Mouse (Mus musculus) heart, postnatal 10 days (tissue): ENCODE data around the gene Tpcn1. TPM values are rescaled to one million over a fixed set of nuclear protein-coding genes. Genes with fewer than 3 reads are reported as not detected.
"Not testable (repeated sequence)": the region's sequence is repeated elsewhere in the genome, so short reads cannot be mapped to it uniquely, and the experiment has no call there.

ENCODE experiments used
- DNase-seq, 2 experiments: peaks; one replicate each; pipeline ENCODE4 v3.0.0; 2021
- intact Hi-C: fragments of 180-260 bp; cut with DNase I; formaldehyde crosslinking; loops from one replicate; pipeline ENCODE4 v1.15.1; 2025
- total RNA-seq, 2 experiments: library from RNA; stranded (reverse); gene quantifications; 2 replicates each; pipeline ENCODE4 v1.2.3; 2021

Gene Tpcn1
- total RNA-seq, 2 experiments from 2014 or later, result 33.0 to 38.7 TPM

- intact Hi-C loops, result no loop called here
- peak; percentile 54 to 65 for DNase-seq
These were observed 72.1 kb downstream of the Tpcn1 start for GRCm38 (mm10) chr5:120516221-120516984.

GRCm38 (mm10) chr5:120515451-120515850 lies 73.0 kb downstream of the Tpcn1 start:
- intact Hi-C loops, result no loop called here
- no peak for DNase-seq

DNA sequence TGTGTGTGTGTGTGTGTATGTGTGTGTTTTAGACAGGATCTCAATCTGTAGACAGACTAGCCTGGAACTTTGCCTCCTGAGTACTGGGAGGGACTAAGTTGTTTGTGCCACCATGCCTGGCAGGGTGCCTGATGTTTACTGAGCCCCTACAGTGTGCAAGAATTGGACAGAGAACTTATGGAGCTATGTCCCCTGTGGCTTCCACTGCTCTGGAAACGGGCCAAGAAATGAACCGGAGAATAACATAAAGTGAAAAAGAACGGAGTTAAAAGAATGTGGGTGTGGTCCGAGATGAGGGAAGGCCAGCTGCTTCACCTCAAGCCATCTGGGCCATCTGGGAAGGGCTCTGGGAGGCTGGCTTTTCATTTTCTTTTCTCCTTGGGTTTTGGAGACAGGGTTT lies 73.7 kb downstream of the Tpcn1 start:
- peak; percentile 47 to 66 for DNase-seq
- intact Hi-C loops, result no loop called here

GRCm38 (mm10) chr5:120514031-120514677 lies 74.3 kb downstream of the Tpcn1 start:
- DNase-seq, result no peak
- intact Hi-C loops, result no loop called here

DNA sequence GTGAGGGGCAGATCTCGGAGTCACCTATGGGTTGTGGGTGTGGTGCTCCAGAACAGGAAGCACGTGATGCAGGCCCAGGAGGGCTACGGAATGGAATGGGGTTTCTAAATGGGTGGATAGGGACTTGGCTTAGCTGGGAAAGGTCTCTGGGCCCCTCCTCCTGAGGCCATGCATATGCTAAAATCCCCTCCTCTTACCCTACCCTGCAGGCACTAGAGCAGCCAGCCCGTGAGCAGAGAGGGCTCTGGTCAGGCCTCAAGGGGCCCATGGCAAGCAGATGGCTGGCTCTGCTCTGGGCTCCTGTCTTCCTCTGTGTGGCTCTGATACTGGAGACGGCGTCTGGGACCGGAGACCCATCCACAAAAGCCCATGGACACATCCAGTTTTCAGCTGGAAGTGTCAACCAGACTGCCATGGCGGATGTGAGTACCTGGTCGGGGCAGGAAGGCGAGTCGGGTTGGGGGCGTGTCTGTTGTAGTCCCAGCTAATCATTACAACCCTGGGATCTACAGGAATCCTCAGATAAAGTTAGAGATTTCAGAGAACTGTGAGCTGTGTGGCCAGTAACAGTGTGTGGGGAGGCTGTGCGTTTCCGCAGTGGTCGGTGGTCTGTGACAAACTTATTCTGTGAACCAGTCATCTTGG lies 75.4 kb downstream of the Tpcn1 start:
- DNase-seq, result no peak
- intact Hi-C loops, result no loop called here

- DNase-seq, result peak; percentile 53 to 58
- intact Hi-C loops, result no loop called here
These were observed 76.7 kb downstream of the Tpcn1 start for GRCm38 (mm10) chr5:120511643-120512220.

DNA sequence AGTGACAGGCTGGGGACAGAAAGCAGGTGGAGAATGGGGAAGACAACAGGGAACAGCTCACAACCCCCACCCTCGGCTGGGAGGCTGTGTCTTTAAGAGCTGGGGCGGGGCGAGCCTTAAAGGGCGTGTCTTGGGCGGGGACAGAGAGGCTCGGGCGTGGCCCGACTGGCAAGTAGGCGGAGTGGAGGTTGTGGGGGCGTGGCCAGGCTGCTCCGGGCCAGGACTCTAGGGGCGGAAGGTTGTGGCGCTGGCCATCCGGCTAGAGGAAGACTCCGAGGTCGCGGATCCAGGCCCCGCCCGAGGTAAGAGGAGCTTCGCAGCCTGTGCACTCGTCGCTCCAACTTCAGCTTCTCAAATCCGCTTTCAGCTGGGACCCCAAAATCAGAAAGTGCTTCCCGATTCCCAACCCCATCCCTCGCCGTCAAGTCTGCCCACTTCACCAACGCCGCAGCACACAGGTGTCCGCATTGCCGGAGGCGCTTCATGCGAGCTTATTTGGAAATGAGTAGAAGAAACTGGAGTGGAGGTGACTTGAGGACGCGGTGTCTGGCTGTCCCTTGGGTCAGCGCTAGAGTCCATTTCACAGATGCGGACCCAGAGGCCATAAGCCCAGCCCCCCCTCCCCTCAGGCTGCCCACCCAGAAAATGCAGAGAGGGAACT lies 77.4 kb downstream of the Tpcn1 start, which contains the start of gene Slc8b1:
TSS of gene Slc8b1 (plus strand) at position 187 of the 661 bp plus-strand sequence.
- DNase-seq, result peak; percentile 96 to 98
- intact Hi-C loops, result no loop called here

GRCm38 (mm10) chr5:120507311-120507710 lies 81.2 kb downstream of the Tpcn1 start:
- intact Hi-C loops, result loop anchor here (5.0 kb wide), 2 partner anchors 80 to 165 kb away; partner anchors contain the start of genes Iqcd and Tpcn1
- DNase-seq, result no peak

DNA sequence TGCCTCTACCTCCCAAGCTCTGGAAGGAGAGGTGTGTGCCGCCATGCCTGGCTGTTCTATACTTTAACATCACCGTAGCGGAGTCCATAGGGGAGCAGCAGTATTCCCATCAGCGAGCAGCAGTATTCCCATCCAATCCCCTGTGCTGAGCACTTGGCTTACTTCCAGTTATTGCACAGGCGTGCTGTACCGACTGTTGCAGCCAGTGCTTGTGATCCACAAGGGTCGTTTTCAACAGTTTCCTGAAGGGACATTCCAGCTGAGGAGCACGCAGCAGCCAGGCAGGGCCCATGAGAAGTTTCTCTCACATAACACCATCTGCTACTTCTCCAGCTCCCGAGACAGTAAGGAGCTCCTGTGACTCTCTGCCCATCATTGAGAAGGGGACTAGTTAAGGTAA lies 82.0 kb downstream of the Tpcn1 start:
- intact Hi-C loops, result loop anchor here (5.0 kb wide), 2 partner anchors 81 to 166 kb away; partner anchors contain the start of genes Iqcd and Tpcn1
- DNase-seq, result no peak

- intact Hi-C loops, result loop anchor here (1.0 to 5.0 kb wide), 3 partner anchors 82 to 167 kb away; partner anchors contain the start of genes Iqcd and Tpcn1
- no peak for DNase-seq
These were observed 82.7 kb downstream of the Tpcn1 start for GRCm38 (mm10) chr5:120505781-120506180.

DNA sequence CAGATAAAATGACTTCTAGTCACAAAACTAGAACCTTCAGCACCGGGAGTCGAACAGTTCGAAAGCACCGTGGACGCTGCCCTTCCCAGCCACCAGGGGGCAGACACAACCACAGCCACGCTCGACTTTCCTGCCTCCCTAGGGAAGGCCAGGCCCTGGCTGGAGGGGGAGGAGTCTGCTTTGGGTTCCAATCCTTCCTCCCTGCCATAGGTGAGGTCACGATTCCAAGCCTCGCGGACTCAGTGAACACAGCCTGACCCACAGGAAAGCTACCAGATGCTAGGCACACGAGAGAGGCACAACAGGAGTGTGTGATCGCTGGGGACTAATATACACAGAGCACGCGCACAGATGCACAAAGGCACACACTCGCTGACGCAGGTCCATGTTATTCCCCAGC lies 83.1 kb downstream of the Tpcn1 start:
- DNase-seq, result peak; percentile 84 to 88
- intact Hi-C loops, result loop anchor here (1.0 to 5.0 kb wide), 3 partner anchors 82 to 167 kb away; partner anchors contain the start of genes Iqcd and Tpcn1

DNA sequence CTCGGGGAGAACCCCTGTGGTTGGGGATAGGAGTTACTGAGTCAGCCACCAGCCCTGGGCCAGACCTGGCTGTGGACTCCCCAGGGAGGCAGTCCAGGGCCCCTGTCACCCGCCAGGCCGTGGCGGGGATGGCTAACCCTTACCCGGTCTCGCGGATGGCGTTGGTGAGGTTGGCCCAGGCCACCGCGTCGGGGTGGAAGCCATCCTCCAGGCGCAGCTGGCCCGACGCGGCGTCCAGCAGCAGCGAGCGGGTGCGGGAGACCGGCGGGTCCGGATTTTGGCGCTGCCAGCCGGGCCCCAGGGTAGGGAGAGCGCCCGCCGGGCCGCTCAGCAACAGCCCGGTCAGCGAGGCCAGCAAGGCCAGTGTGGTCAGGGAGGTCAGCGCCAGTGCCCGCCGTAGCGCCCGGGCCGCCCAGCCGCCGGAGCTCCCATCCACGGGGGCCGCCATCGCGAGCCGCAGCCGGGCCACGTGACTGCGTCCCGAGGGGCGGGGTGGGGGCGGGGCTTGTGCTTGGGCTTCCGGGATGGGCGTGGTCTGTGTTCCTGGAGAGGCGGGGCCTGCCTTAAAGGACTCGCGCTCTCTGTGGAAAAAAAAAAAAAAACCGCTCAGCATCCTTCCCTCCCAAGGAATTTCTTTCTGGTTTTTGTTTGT lies 85.2 kb downstream of the Tpcn1 start, which contains the start of gene Plbd2:
TSS of gene Plbd2 (minus strand) at position 482 of the 652 bp plus-strand sequence.
- intact Hi-C loops, result no loop called here
- DNase-seq, result peak; percentile 84 to 88

- intact Hi-C loops, result no loop called here
- DNase-seq, result no peak
These were observed 85.8 kb downstream of the Tpcn1 start for GRCm38 (mm10) chr5:120502675-120503143.

GRCm38 (mm10) chr5:120502147-120502621 lies 86.3 kb downstream of the Tpcn1 start:
- intact Hi-C loops, result no loop called here
- no peak for DNase-seq

DNA sequence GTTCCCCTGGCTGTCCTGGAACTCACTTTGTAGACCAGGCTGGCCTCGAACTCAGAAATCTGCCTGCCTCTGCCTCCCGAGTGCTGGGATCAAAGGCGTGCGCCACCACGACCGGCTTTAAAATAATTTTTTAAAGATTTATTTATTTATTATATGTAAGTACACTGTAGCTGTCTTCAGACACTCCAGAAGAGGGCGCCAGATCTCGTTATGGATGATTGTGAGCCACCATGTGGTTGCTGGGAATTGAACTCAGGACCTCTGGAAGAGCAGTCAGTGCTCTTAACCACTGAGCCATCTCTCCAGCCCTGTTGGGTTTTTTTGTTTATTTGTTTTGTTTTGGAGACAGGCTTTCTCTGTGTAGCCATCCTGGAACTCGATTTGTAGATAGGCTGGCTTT lies 87.9 kb downstream of the Tpcn1 start:
- intact Hi-C loops, DNase-seq: not testable (repeated sequence)

DNA sequence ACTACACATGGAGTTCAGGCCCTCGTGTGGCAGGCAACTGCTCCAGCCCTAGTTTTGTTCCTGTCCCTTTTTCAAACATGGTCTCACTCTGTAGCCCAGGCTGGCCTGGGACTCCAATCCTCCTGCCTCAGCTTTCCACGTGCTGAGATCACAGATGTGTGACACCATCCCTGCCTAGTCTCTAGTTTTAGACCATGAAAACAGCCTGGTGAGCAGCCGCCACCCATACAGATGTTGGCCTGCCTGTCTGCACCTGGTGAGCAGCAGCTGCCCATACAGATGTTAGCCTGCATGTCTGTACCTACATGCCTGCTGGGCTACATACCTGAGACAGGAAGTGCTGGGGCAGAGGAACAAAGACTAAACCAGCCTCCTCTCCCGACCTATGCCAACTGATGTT lies 89.3 kb downstream of the Tpcn1 start:
- intact Hi-C loops, result no loop called here
- DNase-seq, result no peak

GRCm38 (mm10) chr5:120497071-120497470 lies 91.4 kb downstream of the Tpcn1 start:
- DNase-seq, result no peak
- intact Hi-C loops, result no loop called here

- intact Hi-C loops, result no loop called here
- DNase-seq, result no peak
These were observed 92.7 kb downstream of the Tpcn1 start for GRCm38 (mm10) chr5:120495703-120496226.

DNA sequence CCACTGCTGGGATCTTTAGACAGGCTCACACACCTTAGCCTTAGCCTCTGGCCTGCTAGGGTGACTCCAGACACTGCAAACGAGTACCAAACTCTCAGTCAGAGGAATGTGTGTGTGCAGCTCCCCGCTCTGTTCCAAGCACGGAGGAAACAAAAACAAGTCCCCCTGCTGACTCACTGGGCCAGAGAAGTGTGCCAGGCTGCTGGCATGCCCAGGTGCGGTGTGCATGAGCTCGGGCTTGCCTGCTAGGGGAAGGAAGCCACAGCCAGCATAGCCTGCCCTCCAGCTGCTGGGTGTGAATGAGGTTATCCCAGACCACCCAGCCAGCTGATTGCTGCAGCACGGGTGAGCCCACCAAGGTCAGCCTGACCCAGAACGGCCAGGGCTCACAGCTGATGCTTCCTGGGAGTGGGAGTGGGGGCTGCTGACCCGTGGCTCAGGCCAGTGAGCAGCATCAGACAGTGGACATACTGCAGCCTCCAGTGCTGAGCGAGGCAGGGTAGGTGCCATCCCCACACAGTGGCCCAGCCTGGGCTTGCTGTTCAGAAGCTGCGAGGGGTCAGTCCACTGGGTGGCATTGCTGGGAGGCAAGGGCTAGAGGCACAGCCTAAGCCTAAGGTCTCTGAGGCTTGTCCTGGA lies 93.3 kb downstream of the Tpcn1 start:
- intact Hi-C loops, result no loop called here
- DNase-seq, result peak in 1 of 2 experiments; percentile 50
